Mouse (Mus musculus): ENCODE measurements at regions not wholly inside any gene's neighbourhood (a gene's known extent, or its start where the extent isn't known, plus 50 kb on each side); places are given as distances from the start of the nearest gene placed in this dataset.

GRCm38 (mm10) chr10:67736636-67737035, 175.8 kb downstream of the Zfp365 start:
- intact Hi-C loops (cut with DNase I) = no loop called here

GRCm38 (mm10) chr10:67731577-67731976, 180.9 kb downstream of the Zfp365 start:
- intact Hi-C loops (cut with DNase I) = no loop called here

GRCm38 (mm10) chr10:67729271-67729670, 180.5 kb upstream of the Ado start:
- intact Hi-C loops (cut with DNase I) = loop anchor here (2.0 kb wide), 2 partner anchors 192 to 416 kb away; no protein-coding TSS in a partner anchor

GRCm38 (mm10) chr10:67727580-67727979, 178.8 kb upstream of the Ado start:
- intact Hi-C loops (cut with DNase I) = no loop called here

GRCm38 (mm10) chr10:67726796-67727195, 178.0 kb upstream of the Ado start:
- intact Hi-C loops (cut with DNase I) = no loop called here

GRCm38 (mm10) chr10:67726351-67726750, 177.6 kb upstream of the Ado start:
- intact Hi-C loops (cut with DNase I) = no loop called here

GRCm38 (mm10) chr10:67721787-67722186, 173.0 kb upstream of the Ado start:
- intact Hi-C loops (cut with DNase I) = no loop called here

GRCm38 (mm10) chr10:67717506-67717905, 168.8 kb upstream of the Ado start:
- intact Hi-C loops (cut with DNase I) = no loop called here

- intact Hi-C loops (cut with DNase I) = no loop called here
These were observed 166.3 kb upstream of the Ado start for GRCm38 (mm10) chr10:67715046-67715445.

- intact Hi-C loops (cut with DNase I) = no loop called here
These were observed 164.3 kb upstream of the Ado start for GRCm38 (mm10) chr10:67713098-67713497.

- intact Hi-C loops (cut with DNase I) = no loop called here
These were observed 163.9 kb upstream of the Ado start for GRCm38 (mm10) chr10:67712665-67713064.

GRCm38 (mm10) chr10:67711961-67712360, 163.2 kb upstream of the Ado start:
- intact Hi-C loops (cut with DNase I) = no loop called here

- intact Hi-C loops (cut with DNase I) = no loop called here
These were observed 157.7 kb upstream of the Ado start for GRCm38 (mm10) chr10:67706436-67706835.

GRCm38 (mm10) chr10:67702783-67703455, 154.2 kb upstream of the Ado start:
- intact Hi-C loops (cut with DNase I) = no loop called here

- intact Hi-C loops (cut with DNase I) = no loop called here
These were observed 148.8 kb upstream of the Ado start for GRCm38 (mm10) chr10:67697401-67698195.

GRCm38 (mm10) chr10:67695891-67696853, 147.4 kb upstream of the Ado start:
- intact Hi-C loops (cut with DNase I) = no loop called here

- intact Hi-C loops (cut with DNase I) = no loop called here
These were observed 146.0 kb upstream of the Ado start for GRCm38 (mm10) chr10:67694751-67695150.

GRCm38 (mm10) chr10:67693586-67693985, 144.8 kb upstream of the Ado start:
- intact Hi-C loops (cut with DNase I) = no loop called here

- intact Hi-C loops (cut with DNase I) = no loop called here
These were observed 141.4 kb upstream of the Ado start for GRCm38 (mm10) chr10:67689944-67690670.

GRCm38 (mm10) chr10:67679382-67679781, 130.6 kb upstream of the Ado start:
- intact Hi-C loops (cut with DNase I) = no loop called here

GRCm38 (mm10) chr10:67673450-67673849, 124.7 kb upstream of the Ado start:
- intact Hi-C loops (cut with DNase I) = no loop called here

Measured in adrenal gland (tissue).